Mouse (Mus musculus) midbrain, embryonic 11.5 days (tissue): ENCODE data around the gene Cpsf7. TPM values are rescaled to one million over a fixed set of nuclear protein-coding genes. Genes with fewer than 3 reads are reported as not detected.
A peak's percentile ranks its signal among the peaks of the same experiment; 100 is the strongest.

Source experiments
- ATAC-seq: fragments of 200-750 bp; cut with Nextera tagmentation; 2 replicates; pipeline ENCODE4 v1.8.0; 2017; ENCODE audit warnings: moderate TSS enrichment, moderate library complexity; ENCODE audit not compliant: low FRiP score
- DNase-seq: peaks from one replicate; pipeline ENCODE4 v3.0.0; 2015; ENCODE audit warnings: low spot score; ENCODE audit errors: missing footprints
- H3K27ac ChIP-seq: fragments of 300-500 bp; sonication (generic); 2 replicates; pipeline ENCODE4 v1.5.1; 2014; ENCODE audit warnings: low read depth, low read length
- H3K27me3 ChIP-seq: fragments of 300-500 bp; sonication (generic); 2 replicates; pipeline ENCODE4 v1.6.1; 2014; ENCODE audit warnings: mild to moderate bottlenecking, low read length, moderate library complexity, mixed read lengths; ENCODE audit not compliant: control insufficient read depth, insufficient read depth
- H3K36me3 ChIP-seq: fragments of 300-500 bp; sonication (generic); 2 replicates; pipeline ENCODE4 v1.6.1; 2014; ENCODE audit warnings: mild to moderate bottlenecking, low read length, moderate library complexity, mixed read lengths; ENCODE audit not compliant: control insufficient read depth, insufficient read depth
- H3K4me1 ChIP-seq: fragments of 300-500 bp; sonication (generic); 2 replicates; pipeline ENCODE4 v1.6.1; 2014; ENCODE audit warnings: low read length; ENCODE audit not compliant: control insufficient read depth, insufficient read depth
- H3K4me2 ChIP-seq: fragments of 300-500 bp; sonication (generic); 2 replicates; pipeline ENCODE4 v1.6.1; 2014; ENCODE audit warnings: mild to moderate bottlenecking, moderate library complexity
- H3K4me3 ChIP-seq: fragments of 300-500 bp; sonication (generic); 2 replicates; pipeline ENCODE4 v1.5.1; 2014; ENCODE audit warnings: low read depth, low read length
- H3K9ac ChIP-seq: fragments of 300-500 bp; sonication (generic); 2 replicates; pipeline ENCODE4 v1.6.1; 2014; ENCODE audit warnings: low read length
- H3K9me3 ChIP-seq: fragments of 300-500 bp; sonication (generic); 2 replicates; pipeline ENCODE4 v1.6.1; 2016; ENCODE audit warnings: low read length; ENCODE audit not compliant: control insufficient read depth
- WGBS: fragments of 180-500 bp; shearing (Covaris S2); extraction: QIAGEN DNeasy Blood & Tissue Kit; methylation state at CpG from one replicate; pipeline ENCODE4 v1.1.7; 2014; 5-methylcytosine and 5-hydroxymethylcytosine counted together
- polyA plus RNA-seq: library from polyadenylated mRNA; unstranded; fragments of >200 nt; fragmentation: Nextera tagmentation; extraction: Ambion mirVana; gene quantifications from 2 replicates; pipeline ENCODE4 v1.2.1, GENCODE M21; 2014

Gene Cpsf7
- polyA plus RNA-seq, 1 experiment from 2014 or later: 70.4 TPM

GRCm38 (mm10) chr19:10510759-10511330 is 14.2 kb upstream of the Cpsf7 start:
- no peak overlapping the region for H3K4me2 ChIP-seq
- no peaks in the 10 kb centered on the region for H3K4me1 ChIP-seq
- peaks cover 3% of the 10 kb centered on the region for H3K36me3 ChIP-seq
- no peaks in the 10 kb centered on the region for H3K27me3 ChIP-seq
- no peak overlapping the region for H3K27ac ChIP-seq
- DNase-seq (no peak), ATAC-seq (no peak)
- H3K4me3 ChIP-seq: no peak overlapping the region
- H3K9me3 ChIP-seq: no peaks in the 10 kb centered on the region
- H3K9ac ChIP-seq: no peak overlapping the region
- 85% methylated on average over 6 of the region's 6 CpGs for WGBS

- Histone ChIP-seq H3K9me3 (no peaks in the 10 kb centered on the region), H3K27me3 (no peaks in the 10 kb centered on the region), H3K4me3 (no peak overlapping the region), H3K4me2 (no peak overlapping the region), H3K36me3 (no peaks in the 10 kb centered on the region; the same call in 1 of the 2 replicates), H3K9ac (no peak overlapping the region), H3K4me1 (peaks cover 5% of the 10 kb centered on the region; the same call in 1 of the 2 replicates), H3K27ac (no peak overlapping the region)
- ATAC-seq (no peak), DNase-seq (no peak)
- WGBS: 43% methylated on average over 1 of the region's 1 CpGs
Measured at GRCm38 (mm10) chr19:10520355-10520754, 4.7 kb upstream of the Cpsf7 start.

GRCm38 (mm10) chr19:10521926-10522325 is 3.1 kb upstream of the Cpsf7 start:
- no peaks in the 10 kb centered on the region; the same call in 1 of the 2 replicates for H3K36me3 ChIP-seq
- H3K9me3 ChIP-seq: no peaks in the 10 kb centered on the region
- H3K4me2 ChIP-seq: no peak overlapping the region
- no peak overlapping the region for H3K27ac ChIP-seq
- no peaks in the 10 kb centered on the region for H3K27me3 ChIP-seq
- no peak for DNase-seq
- H3K9ac ChIP-seq: no peak overlapping the region
- no peak for ATAC-seq
- H3K4me1 ChIP-seq: peaks cover 13% of the 10 kb centered on the region
- H3K4me3 ChIP-seq: no peak overlapping the region
- WGBS: 74% methylated on average over 1 of the region's 1 CpGs

- peak overlapping the region; percentile 13; the same call in 1 of the 2 replicates for H3K4me2 ChIP-seq
- WGBS: 92% methylated on average over 5 of the region's 5 CpGs
- no peak overlapping the region for H3K9ac ChIP-seq
- H3K4me1 ChIP-seq: peaks cover 21% of the 10 kb centered on the region
- no peak for DNase-seq
- no peaks in the 10 kb centered on the region for H3K9me3 ChIP-seq
- ATAC-seq: no peak
- peaks cover 4% of the 10 kb centered on the region for H3K36me3 ChIP-seq
- no peak overlapping the region for H3K4me3 ChIP-seq
- no peak overlapping the region for H3K27ac ChIP-seq
- no peaks in the 10 kb centered on the region for H3K27me3 ChIP-seq
Measured at GRCm38 (mm10) chr19:10523483-10524080, 1.5 kb upstream of the Cpsf7 start.

GRCm38 (mm10) chr19:10524784-10525105 is 321 bp upstream of the Cpsf7 start:
- under 1% methylated on average over 19 of the region's 19 CpGs for WGBS
- Histone ChIP-seq H3K4me3 (peak overlapping the region; percentile 97), H3K27ac (peak overlapping the region; percentile 97)

GRCm38 (mm10) chr19:10525910-10526309 is 844 bp downstream of the Cpsf7 start, which contains the start of gene Sdhaf2:
TSS of gene Sdhaf2 (minus strand) at chr19:10526142.
- H3K27me3 ChIP-seq: no peaks in the 10 kb centered on the region
- H3K27ac ChIP-seq: peak within 1 kb of the TSS; percentile 97
- H3K4me2 ChIP-seq: peak within 1 kb of the TSS; percentile 92
- peak within 1 kb of the TSS; percentile 99 for H3K9ac ChIP-seq
- ATAC-seq (0 out of 2 replicates have a peak, but pooled peaks have one; percentile 13), DNase-seq (no peak)
- no peaks in the 10 kb centered on the region for H3K9me3 ChIP-seq
- under 1% methylated on average over 11 of the region's 11 CpGs for WGBS
- H3K4me1 ChIP-seq: peaks cover 21% of the 10 kb centered on the region
- H3K36me3 ChIP-seq: peaks cover 4% of the 10 kb centered on the region
- H3K4me3 ChIP-seq: peak within 1 kb of the TSS; percentile 97

More at GRCm38 (mm10) chr19:10524784-10525105, 321 bp upstream of the Cpsf7 start:
- no peaks in the 10 kb centered on the region for H3K27me3 ChIP-seq
- H3K4me2 ChIP-seq: peak overlapping the region; percentile 92
- peaks cover 4% of the 10 kb centered on the region for H3K36me3 ChIP-seq
- no peak for ATAC-seq
- H3K9ac ChIP-seq: peak overlapping the region; percentile 99
- H3K9me3 ChIP-seq: no peaks in the 10 kb centered on the region
- DNase-seq: no peak
- peaks cover 21% of the 10 kb centered on the region for H3K4me1 ChIP-seq

- Histone ChIP-seq H3K9me3 (no peaks in the 10 kb centered on the region), H3K4me2 (no peak overlapping the region), H3K4me3 (no peak overlapping the region), H3K36me3 (peaks cover 15% of the 10 kb centered on the region), H3K4me1 (peaks cover 16% of the 10 kb centered on the region), H3K27ac (no peak overlapping the region), H3K27me3 (no peaks in the 10 kb centered on the region), H3K9ac (no peak overlapping the region)
- 93% methylated on average over 1 of the region's 1 CpGs for WGBS
- DNase-seq (no peak), ATAC-seq (no peak)
Measured at GRCm38 (mm10) chr19:10530082-10530481, 5.0 kb downstream of the Cpsf7 start.

- Histone ChIP-seq H3K27me3 (no peaks in the 10 kb centered on the region), H3K4me3 (no peak overlapping the region), H3K4me1 (no peaks in the 10 kb centered on the region; the same call in 1 of the 2 replicates), H3K36me3 (peaks cover 23% of the 10 kb centered on the region), H3K4me2 (no peak overlapping the region), H3K9me3 (no peaks in the 10 kb centered on the region), H3K9ac (no peak overlapping the region), H3K27ac (no peak overlapping the region)
- DNase-seq (no peak), ATAC-seq (no peak)
- WGBS: 97% methylated on average over 5 of the region's 5 CpGs
Measured at GRCm38 (mm10) chr19:10539454-10539853, 14.4 kb downstream of the Cpsf7 start.
